8 mouse cellular contexts compared by ENCODE assay signal in genomic region chr9:22117754-22118456, GRCm38 (mm10). TPM values are rescaled to one million over a fixed set of nuclear protein-coding genes. Genes with fewer than 3 reads are reported as not detected.
DNase-seq lines count a peak whose midpoint lies in the region; ATAC-seq lines count a peak whose summit lies in the region.

No protein-coding gene starts in this region.

- no peaks in the 10 kb centered on the region for H3K9me3 ChIP-seq in forebrain, embryonic 11.5 days (ENCODE audit: control insufficient read depth, low read length)
- no peaks in the 10 kb centered on the region for H3K9me3 ChIP-seq in intestine, embryonic 14.5 days (ENCODE audit: control insufficient read depth, low read length)
- no peaks in the 10 kb centered on the region for H3K9me3 ChIP-seq in limb, embryonic 11.5 days (ENCODE audit: control insufficient read depth, low read length)
- H3K9me3 ChIP-seq in midbrain, embryonic 12.5 days = no peaks in the 10 kb centered on the region

- no peak for ATAC-seq in forebrain, embryonic 11.5 days (replicated peaks; ENCODE audit: low FRiP score)
- no peak for ATAC-seq in intestine, embryonic 14.5 days (replicated peaks; ENCODE audit: low FRiP score, low TSS enrichment, low read depth)
- ATAC-seq in limb, embryonic 11.5 days (ENCODE audit: insufficient number of reproducible peaks, low FRiP score, low TSS enrichment, low read depth) = no peak
- no peak for ATAC-seq in midbrain, embryonic 12.5 days (ENCODE audit: low FRiP score, low read depth)

- no peaks in the 10 kb centered on the region for H3K27me3 ChIP-seq in forebrain, embryonic 11.5 days (ENCODE audit: control insufficient read depth, insufficient read depth, low read length)
- H3K27me3 ChIP-seq in intestine, embryonic 14.5 days (replicated peaks; ENCODE audit: control insufficient read depth, insufficient read depth, low read length) = no peaks in the 10 kb centered on the region
- no peaks in the 10 kb centered on the region for H3K27me3 ChIP-seq in limb, embryonic 11.5 days (ENCODE audit: control insufficient read depth, insufficient read depth, low read length)
- H3K27me3 ChIP-seq in midbrain, embryonic 12.5 days = peaks cover 9% of the 10 kb centered on the region

- intact Hi-C loops in heart, postnatal 25 days (cut with DNase I) = no loop called here

- 41% methylated on average over 10 of the region's 10 CpGs for WGBS in forebrain, embryonic 11.5 days
- 42% methylated on average over 10 of the region's 10 CpGs for WGBS in intestine, embryonic 14.5 days
- 44% methylated on average over 10 of the region's 10 CpGs for WGBS in limb, embryonic 11.5 days
- 46% methylated on average over 10 of the region's 10 CpGs for WGBS in midbrain, embryonic 12.5 days

- DNase-seq in heart, adult 11 months = peak; percentile 87
- DNase-seq in heart, postnatal 25 days (ENCODE audit: low spot score) = no peak
- DNase-seq in c-Kit-negative CD71-positive TER-119-positive erythroid progenitor cells, embryonic 14.5 days (ENCODE audit: low read depth, low spot score) = peak; percentile 67
- DNase-seq in forebrain, embryonic 11.5 days (ENCODE audit: low spot score) = peak; percentile 67
- no peak for DNase-seq in intestine, embryonic 14.5 days (ENCODE audit: low spot score)
- DNase-seq in limb, embryonic 11.5 days (ENCODE audit: low spot score) = peak; percentile 54
- peak; percentile 76 to 84 for DNase-seq in spleen, postnatal 4 days (ENCODE audit: low spot score in 2 of 2)

- H3K4me3 ChIP-seq in forebrain, embryonic 11.5 days (ENCODE audit: low read depth, low read length) = peak overlapping the region; percentile 92
- peak overlapping the region; percentile 68 for H3K4me3 ChIP-seq in intestine, embryonic 14.5 days (ENCODE audit: low read depth, low read length)
- H3K4me3 ChIP-seq in limb, embryonic 11.5 days (ENCODE audit: low read depth, low read length) = peak overlapping the region; percentile 85
- H3K4me3 ChIP-seq in midbrain, embryonic 12.5 days = peak overlapping the region; percentile 94

- no peak overlapping the region for H3K27ac ChIP-seq in forebrain, embryonic 11.5 days (ENCODE audit: low read depth, low read length)
- no peak overlapping the region for H3K27ac ChIP-seq in intestine, embryonic 14.5 days (ENCODE audit: low read depth)
- H3K27ac ChIP-seq in limb, embryonic 11.5 days (replicated peaks; ENCODE audit: low read depth, low read length) = no peak overlapping the region
- H3K27ac ChIP-seq in midbrain, embryonic 12.5 days (replicated peaks) = no peak overlapping the region

- H3K4me1 ChIP-seq in forebrain, embryonic 11.5 days (replicated peaks; ENCODE audit: control insufficient read depth, insufficient read depth, low read length) = peaks cover 5% of the 10 kb centered on the region
- peaks cover 12% of the 10 kb centered on the region; the same call in 1 of the 2 replicates for H3K4me1 ChIP-seq in intestine, embryonic 14.5 days (replicated peaks; ENCODE audit: control insufficient read depth, insufficient read depth, low read length)
- H3K4me1 ChIP-seq in limb, embryonic 11.5 days (ENCODE audit: control insufficient read depth, insufficient read depth, low read length) = peaks cover 8% of the 10 kb centered on the region; the same call in 1 of the 2 replicates
- peaks cover 19% of the 10 kb centered on the region for H3K4me1 ChIP-seq in midbrain, embryonic 12.5 days

- no peak overlapping the region; the same call in 1 of the 2 replicates for H3K9ac ChIP-seq in forebrain, embryonic 11.5 days (ENCODE audit: low read length)
- peak overlapping the region; percentile 79; the same call in 1 of the 2 replicates for H3K9ac ChIP-seq in intestine, embryonic 14.5 days (ENCODE audit: low read length)
- no peak overlapping the region for H3K9ac ChIP-seq in limb, embryonic 11.5 days (ENCODE audit: low read length)
- peak overlapping the region; percentile 89; the same call in 1 of the 2 replicates for H3K9ac ChIP-seq in midbrain, embryonic 12.5 days (replicated peaks)

- H3K36me3 ChIP-seq in forebrain, embryonic 11.5 days (ENCODE audit: control insufficient read depth, insufficient read depth, low read length) = no peaks in the 10 kb centered on the region; the same call in 1 of the 2 replicates
- peaks cover 12% of the 10 kb centered on the region for H3K36me3 ChIP-seq in intestine, embryonic 14.5 days (ENCODE audit: control insufficient read depth, insufficient read depth, low read length)
- H3K36me3 ChIP-seq in limb, embryonic 11.5 days (ENCODE audit: control insufficient read depth, insufficient read depth, low read length) = peaks cover 2% of the 10 kb centered on the region; the same call in 1 of the 2 replicates
- H3K36me3 ChIP-seq in midbrain, embryonic 12.5 days = peaks cover 12% of the 10 kb centered on the region

- peak overlapping the region; percentile 85 for H3K4me2 ChIP-seq in forebrain, embryonic 11.5 days (ENCODE audit: low read depth, low read length, severe bottlenecking)
- H3K4me2 ChIP-seq in intestine, embryonic 14.5 days (ENCODE audit: low read length) = peak overlapping the region; percentile 95
- peak overlapping the region; percentile 73 for H3K4me2 ChIP-seq in limb, embryonic 11.5 days (ENCODE audit: low read depth, severe bottlenecking)
- H3K4me2 ChIP-seq in midbrain, embryonic 12.5 days (replicated peaks) = peak overlapping the region; percentile 93

RNA-seq across cellular contexts. Expression of gene Elof1, which starts 0.9 kb away (rescaled TPM):
- total RNA-seq in heart, postnatal 25 days (2021) = 10 to 100 TPM; 36.8 to 39.8 TPM
- 205 and 233 TPM in 2 replicates for polyA plus RNA-seq in forebrain, embryonic 11.5 days (2014; fragmentation: Nextera tagmentation; extraction: Ambion mirVana)
- 190 and 192 TPM in 2 replicates for polyA plus RNA-seq in intestine, embryonic 14.5 days (2014; fragmentation: Nextera tagmentation; extraction: Ambion mirVana)
- 223 and 231 TPM in 2 replicates for polyA plus RNA-seq in limb, embryonic 11.5 days (2014; fragmentation: Nextera tagmentation; extraction: Ambion mirVana)
- 178 and 187 TPM in 2 replicates for polyA plus RNA-seq in midbrain, embryonic 12.5 days (2016; fragmentation: Nextera tagmentation; extraction: Ambion mirVana)

RNA-seq across cellular contexts. Expression of gene Acp5, which starts 17.6 kb away (rescaled TPM):
- total RNA-seq in heart, postnatal 25 days (2021) = 1 to 10 TPM; 1.6 to 3.5 TPM
- 17.8 and 20.7 TPM in 2 replicates for polyA plus RNA-seq in forebrain, embryonic 11.5 days (2014; fragmentation: Nextera tagmentation; extraction: Ambion mirVana)
- polyA plus RNA-seq in intestine, embryonic 14.5 days (2014; fragmentation: Nextera tagmentation; extraction: Ambion mirVana) = 11.1 and 13.3 TPM in 2 replicates
- polyA plus RNA-seq in limb, embryonic 11.5 days (2014; fragmentation: Nextera tagmentation; extraction: Ambion mirVana) = 13.2 and 14.2 TPM in 2 replicates
- 5.7 and 9.4 TPM in 2 replicates for polyA plus RNA-seq in midbrain, embryonic 12.5 days (2016; fragmentation: Nextera tagmentation; extraction: Ambion mirVana)

RNA-seq across cellular contexts. Expression of gene Cnn1, which starts 18.9 kb away (rescaled TPM):
- total RNA-seq in heart, postnatal 25 days (2021) = 10 to 100 TPM in 1 of 2 experiments, 1 to 10 TPM in 1; 7.6 to 10.4 TPM
- polyA plus RNA-seq in forebrain, embryonic 11.5 days (2014; fragmentation: Nextera tagmentation; extraction: Ambion mirVana) = 1.00 and 1.2 TPM in 2 replicates
- 322 and 380 TPM in 2 replicates for polyA plus RNA-seq in intestine, embryonic 14.5 days (2014; fragmentation: Nextera tagmentation; extraction: Ambion mirVana)
- polyA plus RNA-seq in limb, embryonic 11.5 days (2014; fragmentation: Nextera tagmentation; extraction: Ambion mirVana) = 0.84 and 0.89 TPM in 2 replicates
- polyA plus RNA-seq in midbrain, embryonic 12.5 days (2016; fragmentation: Nextera tagmentation; extraction: Ambion mirVana) = 6.7 TPM in 2 replicates

RNA-seq across cellular contexts. Expression of gene Ecsit, which starts 32.7 kb away (rescaled TPM):
- total RNA-seq in heart, postnatal 25 days (2021) = 100 to 1,000 TPM; 103 TPM
- polyA plus RNA-seq in forebrain, embryonic 11.5 days (2014; fragmentation: Nextera tagmentation; extraction: Ambion mirVana) = 34.6 and 39.6 TPM in 2 replicates
- polyA plus RNA-seq in intestine, embryonic 14.5 days (2014; fragmentation: Nextera tagmentation; extraction: Ambion mirVana) = 35.2 and 43.4 TPM in 2 replicates
- polyA plus RNA-seq in limb, embryonic 11.5 days (2014; fragmentation: Nextera tagmentation; extraction: Ambion mirVana) = 29.1 and 29.9 TPM in 2 replicates
- polyA plus RNA-seq in midbrain, embryonic 12.5 days (2016; fragmentation: Nextera tagmentation; extraction: Ambion mirVana) = 35.6 and 40.7 TPM in 2 replicates

RNA-seq across cellular contexts. Expression of gene Pigyl, which starts 38.7 kb away (rescaled TPM):
- 10 to 100 TPM; 50.3 to 52.6 TPM for total RNA-seq in heart, postnatal 25 days (2021)
- 59.9 and 62.5 TPM in 2 replicates for polyA plus RNA-seq in forebrain, embryonic 11.5 days (2014; fragmentation: Nextera tagmentation; extraction: Ambion mirVana)
- polyA plus RNA-seq in intestine, embryonic 14.5 days (2014; fragmentation: Nextera tagmentation; extraction: Ambion mirVana) = 76.5 and 85.4 TPM in 2 replicates
- 58.4 and 60.8 TPM in 2 replicates for polyA plus RNA-seq in limb, embryonic 11.5 days (2014; fragmentation: Nextera tagmentation; extraction: Ambion mirVana)
- 62.0 and 66.8 TPM in 2 replicates for polyA plus RNA-seq in midbrain, embryonic 12.5 days (2016; fragmentation: Nextera tagmentation; extraction: Ambion mirVana)

Comparison
In these comparisons a context has a peak if more than half of its experiments do, and no peak if none do; other contexts are left out.
1. DNase-seq: peak in heart, adult 11 months (single experiment), c-Kit-negative CD71-positive TER-119-positive erythroid progenitor cells, embryonic 14.5 days (single experiment), forebrain, embryonic 11.5 days (single experiment), limb, embryonic 11.5 days (single experiment) and spleen, postnatal 4 days (2 of 2); none in heart, postnatal 25 days (single experiment) and intestine, embryonic 14.5 days (single experiment).
2. H3K9ac ChIP-seq: peak in intestine, embryonic 14.5 days (single experiment) and midbrain, embryonic 12.5 days (single experiment); none in forebrain, embryonic 11.5 days (single experiment) and limb, embryonic 11.5 days (single experiment).
3. RNA of gene Cnn1, which starts 18.9 kb away (polyA plus RNA-seq): 322 to 380 TPM in intestine, embryonic 14.5 days; 6.7 TPM in midbrain, embryonic 12.5 days, 1.00 to 1.2 TPM in forebrain, embryonic 11.5 days and 0.84 to 0.89 TPM in limb, embryonic 11.5 days; every median in the first group is over 10 times any median in the second.
4. Peak in every context shown above with its lines, with median percentiles within 50 percentile points of each other: H3K4me2 ChIP-seq and H3K4me3 ChIP-seq.